Mouse (Mus musculus) gastrocnemius, adult 8-10 months (tissue): ENCODE measurements around the gene Clcn6. TPM values are rescaled to one million over a fixed set of nuclear protein-coding genes. Genes with fewer than 3 reads are reported as not detected.
A peak's percentile ranks its signal among the peaks of the same experiment; 100 is the strongest.

ENCODE experiments used
- DNase-seq, 2 experiments: peaks; one replicate each; pipeline ENCODE4 v3.0.0; 2022; ENCODE audit warnings: low spot score in 2 of 2
- total RNA-seq, 4 experiments: library from RNA; stranded (reverse); gene quantifications; 2 replicates each; pipeline ENCODE4 v1.2.4; 2022

The Clcn6 gene
- total RNA-seq: 1 to 10 TPM; 4.1 to 5.3 (median 4.7) TPM

GRCm38 (mm10) chr4:148038600-148039253, at the start of gene Clcn6, which contains the start of gene Mthfr:
Gene Clcn6 (minus strand): TSS chr4:148038821.
Gene Mthfr (plus strand): TSS chr4:148039077.
- DNase-seq: peak; percentile 99

- DNase-seq: peak; percentile 92 to 93
Measured at GRCm38 (mm10) chr4:148087907-148088527, 49.4 kb upstream of the Clcn6 start, which contains the start of gene Agtrap. Gene Agtrap (minus strand): TSS chr4:148088031.

- peak in 1 of 2 experiments; percentile 44 for DNase-seq
Measured at GRCm38 (mm10) chr4:148087091-148087906, 48.7 kb upstream of the Clcn6 start.

- DNase-seq: no peak
Measured at GRCm38 (mm10) chr4:148085907-148086305, 47.3 kb upstream of the Clcn6 start.

- no peak for DNase-seq
Measured at GRCm38 (mm10) chr4:148085131-148085906, 46.7 kb upstream of the Clcn6 start.

- peak in 1 of 2 experiments; percentile 54 for DNase-seq
Measured at GRCm38 (mm10) chr4:148084261-148084714, 45.7 kb upstream of the Clcn6 start.

- peak in 1 of 2 experiments; percentile 48 for DNase-seq
Measured at GRCm38 (mm10) chr4:148083176-148083899, 44.7 kb upstream of the Clcn6 start.

GRCm38 (mm10) chr4:148082257-148083044, 43.8 kb upstream of the Clcn6 start:
- DNase-seq: peak in 1 of 2 experiments; percentile 62

- DNase-seq: no peak
Measured at GRCm38 (mm10) chr4:148081201-148081600, 42.6 kb upstream of the Clcn6 start.

- DNase-seq: no peak
Measured at GRCm38 (mm10) chr4:148080597-148080973, 42.0 kb upstream of the Clcn6 start.

GRCm38 (mm10) chr4:148079944-148080596, 41.4 kb upstream of the Clcn6 start:
- DNase-seq: no peak

GRCm38 (mm10) chr4:148079212-148079611, 40.6 kb upstream of the Clcn6 start:
- DNase-seq: no peak

GRCm38 (mm10) chr4:148075881-148076280, 37.3 kb upstream of the Clcn6 start:
- no peak for DNase-seq

- DNase-seq: peak in 1 of 2 experiments; percentile 63
Measured at GRCm38 (mm10) chr4:148075259-148075658, 36.6 kb upstream of the Clcn6 start.

- DNase-seq: no peak
Measured at GRCm38 (mm10) chr4:148074521-148075189, 36.0 kb upstream of the Clcn6 start.

GRCm38 (mm10) chr4:148071508-148071907, 32.9 kb upstream of the Clcn6 start:
- DNase-seq: peak in 1 of 2 experiments; percentile 58

- DNase-seq: no peak
Measured at GRCm38 (mm10) chr4:148069602-148070218, 31.1 kb upstream of the Clcn6 start.

- no peak for DNase-seq
Measured at GRCm38 (mm10) chr4:148067346-148067745, 28.7 kb upstream of the Clcn6 start.
